Mouse (Mus musculus) heart, postnatal 10 days (tissue): Measurements from ENCODE around the gene Clec18a. TPM values are rescaled to one million over a fixed set of nuclear protein-coding genes. Genes with fewer than 3 reads are reported as not detected.
"Not testable (repeated sequence)": the region's sequence is repeated elsewhere in the genome, so short reads cannot be mapped to it uniquely, and the experiment has no call there.

Source experiments
- DNase-seq, 2 experiments: peaks; one replicate each; pipeline ENCODE4 v3.0.0; 2021
- intact Hi-C: fragments of 180-260 bp; cut with DNase I; formaldehyde crosslinking; loops from one replicate; pipeline ENCODE4 v1.15.1; 2025
- total RNA-seq, 2 experiments: library from RNA; stranded (reverse); gene quantifications; 2 replicates each; pipeline ENCODE4 v1.2.3; 2021

Clec18a gene
- under 1 TPM; 0.12 to 0.24 TPM for total RNA-seq

DNA sequence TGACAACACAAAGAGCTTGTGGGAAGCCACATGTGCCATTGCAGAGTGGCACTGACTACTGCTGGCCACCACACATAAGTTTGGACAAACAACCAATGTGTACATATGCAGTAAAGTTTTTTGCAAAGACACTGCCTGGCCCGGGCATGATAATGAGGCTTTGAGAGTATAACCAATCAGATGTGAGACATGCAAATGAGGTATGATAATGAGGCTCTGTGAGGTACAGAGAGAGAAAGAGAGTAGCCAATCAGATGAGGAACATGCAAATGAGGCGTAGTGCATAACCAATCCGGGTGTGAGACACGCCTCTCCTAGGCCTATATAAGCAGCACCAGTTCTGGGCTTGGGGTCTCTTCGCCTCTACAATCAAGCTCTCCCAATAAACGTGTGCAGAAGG, at the start of gene Clec18a:
Clec18a (minus strand) TSS at position 101 of the 400 bp plus-strand sequence.
- intact Hi-C loops, result loop anchor here (5.0 kb wide), 2 partner anchors 235 to 345 kb away; no protein-coding TSS in a partner anchor
- DNase-seq, result not testable (repeated sequence)

DNA sequence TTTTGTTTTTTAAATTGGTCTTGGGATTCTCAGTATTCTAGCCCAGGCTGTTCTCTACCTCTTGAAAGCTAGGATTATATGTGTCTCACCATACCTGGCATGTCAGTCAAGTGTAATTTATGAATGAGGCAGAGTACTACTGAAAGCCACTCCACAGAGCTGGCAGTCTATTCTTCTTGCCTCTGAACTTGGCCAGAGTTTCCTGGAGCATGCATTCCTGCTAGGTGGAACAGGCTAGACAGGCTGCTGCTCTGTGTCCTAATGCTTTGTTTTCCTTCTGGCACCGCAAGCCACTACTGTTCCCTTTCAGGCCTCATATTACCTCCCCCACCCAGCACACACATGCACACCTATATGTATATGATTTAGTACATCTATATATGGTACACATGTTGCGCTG, 38.5 kb upstream of the Clec18a start:
- intact Hi-C loops, result no loop called here
- DNase-seq, result no peak

DNA sequence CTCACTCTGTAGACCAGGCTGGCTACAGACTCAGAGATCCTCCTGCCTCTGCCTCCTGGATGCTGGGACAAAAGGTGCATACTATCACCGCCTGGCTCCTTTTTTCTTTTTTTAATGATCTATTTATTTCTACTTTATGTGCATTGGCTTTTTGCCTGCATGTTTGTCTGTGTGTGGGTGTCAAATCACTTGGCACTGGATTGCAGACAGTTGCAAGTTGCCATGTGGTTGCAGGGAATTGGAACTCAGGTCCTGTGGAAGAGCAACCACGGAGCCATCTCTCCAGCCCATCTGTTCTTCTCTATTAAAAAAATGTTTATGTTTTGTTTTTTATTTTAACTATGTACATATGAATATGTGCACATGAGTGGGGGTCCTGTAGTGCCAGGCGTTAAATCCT, 27.3 kb upstream of the Clec18a start:
- intact Hi-C loops, result no loop called here
- no peak for DNase-seq

DNA sequence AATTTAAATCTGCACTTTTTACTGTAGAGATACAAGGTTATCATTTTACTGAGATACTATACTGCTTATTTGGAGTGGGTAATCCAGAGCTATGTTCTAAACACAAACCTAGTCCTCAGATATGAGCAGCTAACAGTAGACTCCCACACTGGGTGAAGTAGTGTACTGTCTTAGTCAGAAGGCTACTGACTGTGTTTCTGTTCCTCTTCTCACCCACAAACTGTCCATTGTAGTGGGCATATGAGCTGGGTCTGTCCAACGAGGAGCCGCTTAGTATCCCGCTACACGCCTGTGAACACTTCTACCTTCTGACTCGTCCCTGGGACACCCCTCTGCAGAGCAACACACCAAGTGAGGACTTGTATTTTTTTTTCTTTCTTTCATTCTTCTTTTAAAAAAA, 22.7 kb upstream of the Clec18a start:
- intact Hi-C loops, result no loop called here
- no peak for DNase-seq

DNA sequence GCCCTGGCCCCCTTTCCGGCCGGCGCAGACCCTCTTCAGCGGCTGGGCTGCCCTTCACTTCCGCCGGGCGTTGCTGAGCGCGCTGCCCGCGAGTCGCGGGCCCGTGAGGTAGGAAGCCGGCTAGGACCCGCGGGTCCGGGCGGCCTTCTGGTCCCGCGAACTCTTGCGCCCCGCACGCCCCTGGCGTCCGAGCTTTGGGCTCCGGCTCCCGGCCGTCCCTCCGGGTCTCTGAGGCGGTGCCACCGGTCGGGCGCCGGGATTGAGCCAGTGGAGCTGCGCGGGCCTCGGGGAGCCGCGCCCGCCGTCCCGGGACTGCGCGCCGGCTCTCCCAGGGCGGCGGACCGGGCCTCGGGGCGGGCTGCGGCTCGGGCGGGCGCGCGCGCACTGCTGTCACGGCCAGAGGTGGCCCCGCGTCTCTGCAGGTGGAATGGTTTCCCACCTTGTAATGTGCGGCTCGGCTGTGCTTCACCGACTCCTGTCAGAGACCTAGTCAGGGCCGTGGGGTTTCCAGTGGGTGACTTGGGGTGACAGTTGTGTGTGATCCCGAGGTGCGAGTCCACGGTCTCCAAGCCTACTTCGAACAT, 2.6 kb upstream of the Clec18a start:
- not testable (repeated sequence) for DNase-seq
- intact Hi-C loops, result loop anchor here (5.0 kb wide), 2 partner anchors 238 to 348 kb away; no protein-coding TSS in a partner anchor

DNA sequence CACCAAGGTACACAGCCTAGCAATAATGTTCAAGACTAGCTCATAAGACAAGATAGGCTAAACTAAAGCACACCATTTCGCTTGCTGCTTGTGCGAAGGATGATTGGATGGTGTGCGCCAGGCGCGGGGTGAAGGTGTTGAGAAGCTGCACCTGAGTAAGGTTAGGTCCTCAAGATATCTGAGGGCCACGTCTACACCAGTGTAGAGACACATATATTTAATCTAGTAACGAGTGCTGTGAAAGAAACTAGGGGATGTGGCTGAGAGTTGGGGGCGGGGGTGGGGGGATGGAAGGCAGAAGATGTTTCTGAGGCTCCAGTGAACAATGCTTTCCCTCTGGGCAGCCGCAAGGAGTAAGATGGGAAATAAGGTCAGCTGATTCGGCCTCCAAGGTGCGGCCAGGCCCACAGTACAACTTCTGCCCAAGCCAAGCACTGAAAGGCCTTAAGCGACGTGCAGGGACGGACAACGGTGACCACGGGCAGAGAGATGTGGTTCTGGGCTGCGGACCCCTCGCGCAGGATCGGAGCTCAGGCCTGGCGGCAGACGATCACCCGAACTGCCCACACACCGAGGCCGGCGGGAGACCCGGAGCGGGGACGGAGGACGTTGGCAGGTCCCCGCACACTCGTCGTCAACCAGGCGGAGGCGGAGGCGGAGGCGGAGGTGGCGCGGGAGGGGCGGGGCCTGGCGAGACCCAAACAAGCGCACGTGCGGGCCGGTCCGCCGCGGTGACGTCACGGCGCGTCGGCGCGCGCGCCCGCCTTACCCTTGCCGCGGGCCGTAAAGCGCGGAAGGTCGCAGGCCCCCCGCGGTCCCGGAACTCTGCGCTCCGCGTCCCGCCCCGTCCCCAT, 1.9 kb upstream of the Clec18a start, which contains the start of gene Pdpr:
Pdpr (plus strand) TSS at position 766 of the 854 bp plus-strand sequence.
- peak; percentile 94 to 95 for DNase-seq
- intact Hi-C loops, result loop anchor here (5.0 kb wide), 2 partner anchors 237 to 347 kb away; no protein-coding TSS in a partner anchor

DNA sequence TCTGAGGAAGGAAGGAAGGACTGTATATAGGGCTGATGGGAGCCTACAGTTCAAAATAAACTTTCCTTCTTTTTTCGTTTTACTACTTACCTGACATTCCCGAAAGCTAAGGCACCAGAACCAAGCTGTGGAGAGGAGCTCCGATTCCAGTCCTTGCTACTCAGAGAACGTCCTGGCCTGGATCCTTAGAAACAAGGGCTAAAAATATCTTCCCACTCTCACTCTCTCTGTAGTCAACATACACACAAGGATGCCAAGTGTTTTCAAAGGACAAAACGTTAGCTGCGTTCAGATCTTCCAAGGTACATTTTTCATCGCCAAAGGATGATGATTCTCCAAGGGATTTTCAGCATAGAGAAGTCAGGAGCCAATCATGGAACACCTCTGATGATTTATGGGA, 520 bp downstream of the Clec18a start:
- intact Hi-C loops, result loop anchor here (2.0 to 5.0 kb wide), 3 partner anchors 35 to 344 kb away; partner anchors contain the start of gene Exosc6
- peak; percentile 18 to 36 for DNase-seq

DNA sequence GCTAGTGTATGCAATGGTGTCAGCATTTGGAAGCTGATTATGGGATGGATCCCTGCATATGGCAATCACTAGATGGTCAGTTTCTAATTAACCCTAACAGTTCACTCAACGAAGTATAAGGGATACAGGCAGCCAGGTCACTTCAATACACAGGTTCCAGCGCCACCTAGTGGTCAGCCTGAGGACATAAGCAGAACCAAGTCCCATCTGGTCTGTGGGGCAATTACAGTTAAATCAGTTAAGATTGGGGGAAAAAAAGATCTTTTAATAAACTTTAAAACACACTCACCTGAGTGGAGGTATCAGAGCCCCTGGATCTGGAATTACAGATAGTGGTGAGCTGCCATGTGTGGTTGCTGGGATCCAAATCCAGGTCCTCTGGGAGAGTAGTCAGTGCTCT, 2.1 kb downstream of the Clec18a start:
- intact Hi-C loops, result loop anchor here (2.0 to 5.0 kb wide), 3 partner anchors 33 to 343 kb away; partner anchors contain the start of gene Exosc6
- DNase-seq, result peak; percentile 72 to 88

DNA sequence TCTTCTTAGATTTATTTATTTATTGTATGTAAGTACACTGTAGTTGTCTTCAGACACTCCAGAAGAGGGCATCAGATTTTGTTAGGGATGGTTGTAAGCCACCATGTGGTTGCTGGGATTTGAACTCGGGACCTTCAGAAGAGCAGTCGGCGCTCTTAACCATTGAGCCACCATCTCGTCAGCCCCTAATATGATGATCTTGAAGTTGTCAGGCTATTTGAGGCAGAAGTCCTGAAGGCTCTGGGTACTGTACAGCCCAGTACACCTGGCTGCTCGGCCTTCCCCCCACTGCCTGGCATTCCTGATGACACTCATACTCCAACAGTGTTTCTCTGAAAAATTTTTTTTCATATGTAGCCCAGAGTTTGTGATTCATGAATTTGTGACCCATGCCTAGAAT, 8.3 kb downstream of the Clec18a start:
- intact Hi-C loops, DNase-seq: not testable (repeated sequence)

DNA sequence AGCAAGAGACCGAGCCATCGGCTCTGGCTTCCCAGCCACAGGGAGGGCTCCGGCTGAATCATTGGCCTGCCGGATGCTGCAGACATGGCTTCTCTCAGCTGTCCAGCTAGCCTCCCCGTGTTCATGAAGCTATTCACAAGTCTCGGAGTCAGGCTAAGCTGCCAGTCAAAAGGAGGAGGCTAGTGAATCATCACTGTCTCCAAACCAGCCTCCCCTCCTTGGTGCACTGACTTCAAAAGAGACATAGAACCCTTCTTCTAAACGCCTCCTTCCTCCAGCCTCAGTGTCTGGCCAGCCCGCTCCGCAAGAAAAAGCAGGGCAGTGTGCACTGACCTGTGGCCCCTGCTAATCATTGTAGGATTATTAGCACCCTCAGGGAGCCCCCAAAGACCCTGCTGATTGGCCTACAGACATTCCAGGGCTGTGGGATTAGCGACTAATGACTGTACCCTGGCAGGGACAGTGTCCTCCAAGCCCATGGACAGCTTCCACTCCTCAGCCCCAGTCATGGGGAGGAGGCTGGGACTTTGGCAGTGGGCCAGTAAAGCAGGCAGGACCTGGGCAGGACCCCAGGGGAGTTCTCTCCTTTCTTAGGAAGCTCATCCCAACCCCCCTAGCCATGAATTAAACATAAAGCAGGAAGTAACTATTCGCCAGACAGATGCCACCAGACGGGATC, 10.5 kb downstream of the Clec18a start:
- intact Hi-C loops, result no loop called here

DNA sequence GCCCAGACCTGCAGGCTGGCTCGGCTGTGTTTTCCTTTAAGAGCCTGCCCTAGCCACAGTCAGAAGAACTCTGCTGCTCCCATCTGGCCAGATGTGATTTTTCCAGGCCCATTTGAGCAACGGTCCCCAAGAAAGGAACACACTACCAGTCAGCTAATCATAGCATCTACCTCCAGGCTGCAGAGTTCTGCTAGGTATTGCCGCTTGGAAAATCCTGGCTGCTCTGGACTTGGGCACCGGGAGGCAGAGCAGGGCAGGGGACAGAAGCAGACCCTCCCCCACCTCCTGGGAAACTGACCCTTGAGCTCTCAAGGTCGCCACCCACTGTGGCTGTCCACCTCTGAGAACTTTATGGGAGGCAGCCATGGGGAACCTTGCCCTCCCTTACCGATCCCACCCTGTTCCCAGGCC, 12.4 kb downstream of the Clec18a start:
- peak; percentile 38 to 53 for DNase-seq
- intact Hi-C loops, result loop anchor here (5.0 kb wide), 1 partner anchor 333 kb away; no protein-coding TSS in a partner anchor

More for the DNA sequence above, 10.5 kb downstream of the Clec18a start:
- no peak for DNase-seq

DNA sequence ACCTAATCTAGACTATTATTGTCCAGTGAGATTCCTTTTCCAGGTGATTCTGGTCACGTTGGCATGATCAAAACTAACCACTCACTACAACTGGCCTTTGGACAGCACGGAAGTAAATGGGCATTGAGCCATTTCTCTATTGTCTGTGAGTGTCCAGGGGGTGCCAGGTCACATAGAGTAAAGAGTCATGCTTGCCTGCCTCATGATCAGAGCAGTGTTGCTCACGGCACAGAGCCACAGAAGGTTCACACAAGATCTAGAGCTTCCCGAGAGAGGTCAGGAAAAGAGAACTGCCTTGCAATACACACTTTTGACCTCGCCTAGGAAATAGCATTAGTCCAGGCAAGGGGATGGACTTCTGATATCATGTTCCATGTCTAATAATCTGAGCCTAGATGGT, 12.8 kb downstream of the Clec18a start:
- intact Hi-C loops, result loop anchor here (5.0 kb wide), 1 partner anchor 332 kb away; no protein-coding TSS in a partner anchor

DNA sequence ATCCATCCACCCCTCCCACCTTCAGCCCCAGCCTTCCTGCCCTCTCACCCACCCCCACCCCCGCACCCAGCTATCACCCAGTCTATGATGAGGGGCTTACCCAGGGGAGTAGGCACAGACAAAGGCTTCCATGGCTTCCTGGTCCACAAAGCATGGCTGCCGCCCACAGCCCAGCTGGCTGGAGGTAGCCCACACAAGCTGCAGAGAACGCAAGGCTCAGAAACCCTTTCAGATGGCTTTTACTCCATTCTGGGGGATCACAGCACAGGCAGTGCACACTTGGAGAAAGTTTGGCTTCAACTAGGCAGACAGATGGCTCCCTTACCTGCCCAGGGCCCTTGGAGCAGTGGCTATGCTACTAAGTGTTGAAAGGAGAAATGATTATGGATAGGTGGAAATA, 16.3 kb downstream of the Clec18a start:
- DNase-seq, result no peak
- intact Hi-C loops, result loop anchor here (5.0 kb wide), 1 partner anchor 329 kb away; no protein-coding TSS in a partner anchor

More for the DNA sequence above, 12.8 kb downstream of the Clec18a start:
- DNase-seq, result no peak

DNA sequence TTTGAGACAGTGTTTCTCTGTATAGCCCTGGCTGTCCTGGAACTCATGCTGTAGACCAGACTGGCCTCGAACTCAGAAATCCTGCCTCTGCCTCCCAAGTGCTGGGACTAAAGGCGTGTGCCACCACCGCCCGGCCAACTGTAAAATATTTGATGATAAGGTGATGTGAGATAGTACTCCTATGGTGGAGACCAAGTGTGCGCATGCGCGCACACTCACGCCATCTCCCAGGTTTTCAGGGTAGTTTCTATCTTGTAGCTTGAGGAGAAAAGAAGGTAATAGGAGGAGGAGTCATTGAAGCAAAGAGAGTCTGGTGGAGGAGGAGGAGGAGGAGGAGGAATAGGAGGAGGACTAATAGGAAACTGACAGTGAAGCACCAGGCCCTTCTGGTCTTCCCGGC, 23.6 kb downstream of the Clec18a start:
- DNase-seq, result not testable (repeated sequence)

DNA sequence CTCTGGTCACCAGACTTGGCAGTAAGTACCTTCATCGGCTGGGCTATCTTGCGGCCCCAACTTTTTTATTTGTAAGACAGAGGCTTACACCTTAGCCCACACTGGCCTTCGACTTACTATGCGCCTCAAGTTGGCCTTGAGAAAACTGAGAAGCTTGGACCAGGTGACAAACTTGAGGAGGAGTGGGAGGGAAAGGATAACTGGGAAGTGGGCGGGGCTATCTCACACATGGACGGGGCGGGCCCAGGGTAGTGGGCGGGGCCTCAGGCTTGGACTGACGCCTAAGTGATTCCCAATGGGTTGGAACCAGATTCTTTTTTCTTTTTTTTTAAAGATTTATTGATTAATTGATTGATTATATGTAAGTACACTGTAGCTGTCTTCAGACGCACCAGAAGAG, 24.8 kb downstream of the Clec18a start:
- intact Hi-C loops, result no loop called here
- DNase-seq, result no peak

More for the DNA sequence above, 23.6 kb downstream of the Clec18a start:
- intact Hi-C loops, result not testable (repeated sequence)

DNA sequence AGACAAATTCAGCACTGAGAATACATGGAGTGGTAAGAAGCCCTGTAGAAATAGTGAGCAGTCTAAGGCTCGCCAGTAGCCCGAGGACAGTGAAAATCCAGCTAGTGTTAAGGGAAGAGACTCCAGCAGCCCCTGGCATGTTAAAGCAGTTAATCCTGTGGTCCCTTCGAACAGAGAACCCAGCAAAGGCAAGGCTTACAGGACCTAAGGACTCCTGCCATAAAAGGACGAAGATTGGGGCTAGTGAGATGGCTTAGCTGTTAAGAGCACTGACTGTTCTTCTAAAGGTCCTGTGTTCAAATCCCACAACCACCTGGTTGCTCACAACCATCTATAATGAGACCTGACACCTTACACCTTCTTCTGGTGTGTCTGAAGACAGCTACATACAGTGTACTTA, 25.9 kb downstream of the Clec18a start:
- DNase-seq, result no peak
- intact Hi-C loops, result no loop called here

DNA sequence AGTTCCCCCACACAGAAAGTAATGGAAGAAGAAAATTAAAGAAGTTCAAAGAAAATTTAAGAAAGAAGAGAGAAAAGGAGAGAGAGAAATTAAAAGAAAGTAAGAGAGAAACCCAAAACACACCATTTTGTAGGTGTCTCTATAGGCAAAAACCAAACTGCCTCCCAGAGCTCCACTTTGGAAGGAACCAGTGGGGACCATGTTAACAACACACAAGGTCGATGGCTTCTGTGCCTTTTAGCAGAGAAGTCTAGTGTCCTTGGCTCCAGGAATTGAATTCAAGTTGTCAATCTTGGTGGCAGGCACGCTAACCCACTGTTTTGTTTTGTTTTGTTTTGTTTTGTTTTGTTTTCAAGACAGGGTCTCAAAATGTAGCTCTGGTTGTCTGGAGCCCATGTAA, 29.3 kb downstream of the Clec18a start:
- intact Hi-C loops, result no loop called here
- no peak for DNase-seq

DNA sequence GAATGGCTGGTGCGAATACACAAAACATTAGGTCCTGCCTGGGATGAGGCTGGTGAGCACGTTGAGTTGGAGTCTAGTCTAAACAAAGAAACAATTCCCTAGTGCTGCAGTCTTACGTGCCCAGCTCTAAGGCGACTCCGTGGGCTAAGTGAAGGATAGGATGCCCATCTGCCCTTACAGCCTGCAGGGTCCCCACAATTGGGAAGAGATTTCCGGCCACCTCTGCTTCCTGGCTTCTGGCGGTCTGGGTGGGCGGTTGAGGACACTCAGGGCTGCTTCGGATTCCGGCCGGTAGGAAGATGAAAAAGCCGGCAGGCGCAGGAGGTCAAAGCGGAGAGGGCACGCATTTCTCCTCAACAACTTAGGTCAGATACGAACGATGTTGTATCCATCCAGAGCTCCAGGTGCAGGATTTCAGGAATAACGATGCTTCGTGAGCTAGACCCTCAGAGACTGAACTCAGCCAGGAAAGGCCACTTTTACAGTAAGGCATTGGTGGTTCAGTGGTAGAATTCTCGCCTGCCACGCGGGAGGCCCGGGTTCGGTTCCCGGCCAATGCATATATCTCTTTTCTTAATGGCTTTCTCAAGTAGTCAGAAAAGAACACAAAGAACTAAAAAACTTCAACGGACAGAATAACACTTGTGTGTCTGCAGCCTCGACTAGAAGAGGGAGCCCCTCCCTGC, 30.0 kb downstream of the Clec18a start:
- intact Hi-C loops, result no loop called here

DNA sequence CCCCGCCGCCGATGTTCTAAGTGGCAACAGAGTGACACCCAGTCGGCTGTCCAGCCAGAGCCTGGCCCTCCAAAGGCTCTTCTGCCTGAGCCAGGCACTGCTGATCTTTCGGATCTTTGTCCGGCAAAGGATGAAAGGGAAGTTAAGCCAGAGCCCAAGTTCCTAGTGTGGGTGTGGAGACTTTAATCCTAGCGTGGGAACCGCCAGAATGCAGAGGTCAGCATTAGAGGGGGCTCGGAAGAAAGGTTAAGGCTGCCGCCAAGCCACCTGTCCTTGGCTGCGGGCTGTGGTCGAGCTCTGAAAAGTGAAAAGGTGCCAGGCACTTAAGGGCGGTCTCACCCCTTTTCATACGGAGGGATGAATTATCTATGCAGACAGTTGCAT, 30.5 kb downstream of the Clec18a start:
- peak in 1 of 2 experiments; percentile 19 for DNase-seq
- intact Hi-C loops, result no loop called here

More for the DNA sequence above, 30.0 kb downstream of the Clec18a start:
- DNase-seq, result peak; percentile 88 to 91

DNA sequence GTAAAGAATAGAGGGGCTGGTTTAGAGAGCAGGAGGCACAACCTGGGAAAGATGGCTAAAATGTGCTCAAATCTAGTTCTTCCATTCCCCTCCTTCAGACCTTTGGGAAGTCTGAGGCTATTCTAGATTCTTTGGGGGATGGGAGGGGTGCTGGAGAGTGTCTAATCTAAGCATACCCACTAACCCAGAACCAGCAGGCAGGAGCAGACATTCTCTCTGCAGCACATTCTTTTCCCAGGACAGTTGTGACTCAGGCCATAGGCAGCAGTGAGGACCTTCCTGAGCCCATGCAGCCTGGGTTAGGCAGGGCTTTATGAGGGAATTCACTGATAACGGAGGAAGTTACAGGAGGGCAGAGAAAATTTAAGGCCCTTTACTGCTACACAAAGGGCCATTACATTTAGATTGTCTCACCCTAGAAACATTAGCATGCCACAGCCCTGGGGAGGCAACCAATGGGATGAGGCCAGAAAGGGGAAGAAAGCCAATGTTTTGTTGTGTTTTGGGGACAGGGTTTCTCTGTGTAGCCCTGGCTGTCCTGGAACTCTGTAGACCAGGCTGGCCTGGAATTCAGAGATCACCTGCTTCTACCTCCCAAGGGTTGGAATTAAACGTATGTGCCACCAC, 33.2 kb downstream of the Clec18a start:
- intact Hi-C loops, result no loop called here
- no peak for DNase-seq
